Mouse (Mus musculus) thymus, postnatal 36 days (tissue): ENCODE measurements around the gene Cbfa2t3.
A peak's percentile ranks its signal among the peaks of the same experiment; 100 is the strongest.

Experiments
- DNase-seq, 2 experiments: peaks; one replicate each; pipeline ENCODE4 v3.0.0; 2022; ENCODE audit warnings: mixed read lengths in 2 of 2

Cbfa2t3 gene

DNA sequence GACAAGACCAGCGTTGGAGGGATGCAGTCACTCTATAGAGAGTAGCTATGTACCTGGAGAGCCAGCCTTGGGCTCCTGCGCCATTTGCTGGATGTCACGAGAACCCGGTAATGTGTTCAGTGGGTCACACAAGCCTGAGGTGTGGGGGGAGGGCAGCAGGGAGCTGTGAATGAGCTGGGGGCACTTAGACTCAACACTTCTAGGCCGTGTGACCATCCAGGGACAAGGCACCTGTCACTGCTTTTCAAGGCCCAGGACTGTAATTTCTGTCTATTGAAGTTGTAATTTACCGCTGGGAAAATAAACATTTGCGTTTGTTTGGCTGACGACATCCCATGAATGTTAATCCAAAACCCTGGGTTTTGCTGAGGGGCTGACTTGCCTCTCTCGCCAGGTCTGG lies 12.0 kb downstream of the Cbfa2t3 start:
- DNase-seq = no peak

DNA sequence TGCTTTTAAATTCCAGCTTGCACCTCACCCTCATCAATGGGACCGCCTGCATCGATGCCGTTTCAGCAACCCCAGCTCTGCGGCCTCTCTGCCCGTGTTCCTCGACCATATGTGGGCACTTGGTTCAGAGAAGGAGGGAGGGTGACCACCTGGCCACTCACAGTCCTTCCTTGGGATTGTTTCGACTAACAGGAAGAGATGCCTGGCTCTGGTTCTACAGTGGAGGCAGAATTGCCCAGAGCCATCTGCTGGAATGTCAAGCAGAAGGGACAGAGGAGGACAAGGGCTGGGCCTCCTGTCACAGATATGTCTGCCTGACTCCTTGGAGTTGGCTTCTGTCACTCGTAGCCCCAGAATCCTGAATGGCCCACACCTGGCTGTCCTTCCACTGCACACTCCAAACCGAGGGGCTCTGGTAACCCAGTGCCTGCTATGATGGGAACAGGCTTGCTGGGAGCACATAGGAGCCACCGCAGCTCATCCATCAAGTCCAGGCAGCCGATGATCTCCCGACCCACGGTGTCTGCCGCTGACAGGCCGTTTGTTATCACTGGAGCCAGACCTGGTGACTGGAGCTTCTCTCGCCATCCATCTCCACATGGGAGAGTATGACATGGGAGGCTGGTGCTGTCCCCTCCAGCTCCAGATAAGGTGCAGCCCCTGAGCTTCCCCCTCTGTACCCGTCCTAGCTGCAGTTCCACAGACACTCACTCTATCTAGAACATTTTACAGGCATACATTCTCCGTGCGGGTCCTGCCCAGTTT lies 13.6 kb downstream of the Cbfa2t3 start:
- DNase-seq = no peak

DNA sequence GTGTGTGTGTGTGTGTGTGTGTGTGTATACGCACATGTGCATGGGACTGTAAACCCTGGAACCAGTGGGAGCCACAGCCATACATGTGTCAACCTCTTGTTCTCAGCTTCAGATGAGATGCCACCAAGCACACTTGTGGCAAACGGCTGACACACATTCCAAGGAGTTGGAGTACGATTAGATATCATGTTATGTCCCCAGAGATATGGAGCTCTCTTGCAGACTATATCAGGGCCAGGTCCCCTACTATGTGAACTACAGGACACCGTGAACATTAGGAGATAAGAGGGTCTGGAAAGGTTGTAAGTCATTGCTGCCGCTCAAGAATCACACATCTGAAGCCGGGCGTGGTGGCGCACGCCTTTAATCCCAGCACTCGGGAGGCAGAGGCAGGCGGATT lies 16.1 kb downstream of the Cbfa2t3 start:
- DNase-seq = no peak

DNA sequence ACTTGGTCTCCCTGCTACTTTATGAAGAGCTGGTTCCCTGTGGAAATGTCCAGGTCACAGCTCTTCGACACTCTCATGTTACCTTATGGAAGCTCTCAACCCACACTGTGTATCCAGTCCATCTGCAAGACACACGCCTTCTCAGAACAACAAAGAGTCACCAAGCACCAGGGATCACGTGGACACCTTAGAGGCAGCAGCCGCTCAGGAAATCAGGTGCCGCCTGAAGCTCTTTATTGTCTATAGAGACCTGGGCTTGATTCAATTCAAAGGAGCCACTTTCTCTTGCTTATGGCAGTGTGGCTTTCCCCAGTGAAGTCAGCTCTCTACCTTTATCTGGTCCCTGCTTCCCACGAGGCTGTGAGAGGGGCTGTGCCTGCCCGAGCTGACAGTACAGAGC lies 18.7 kb downstream of the Cbfa2t3 start:
- DNase-seq = peak; percentile 37 to 49

DNA sequence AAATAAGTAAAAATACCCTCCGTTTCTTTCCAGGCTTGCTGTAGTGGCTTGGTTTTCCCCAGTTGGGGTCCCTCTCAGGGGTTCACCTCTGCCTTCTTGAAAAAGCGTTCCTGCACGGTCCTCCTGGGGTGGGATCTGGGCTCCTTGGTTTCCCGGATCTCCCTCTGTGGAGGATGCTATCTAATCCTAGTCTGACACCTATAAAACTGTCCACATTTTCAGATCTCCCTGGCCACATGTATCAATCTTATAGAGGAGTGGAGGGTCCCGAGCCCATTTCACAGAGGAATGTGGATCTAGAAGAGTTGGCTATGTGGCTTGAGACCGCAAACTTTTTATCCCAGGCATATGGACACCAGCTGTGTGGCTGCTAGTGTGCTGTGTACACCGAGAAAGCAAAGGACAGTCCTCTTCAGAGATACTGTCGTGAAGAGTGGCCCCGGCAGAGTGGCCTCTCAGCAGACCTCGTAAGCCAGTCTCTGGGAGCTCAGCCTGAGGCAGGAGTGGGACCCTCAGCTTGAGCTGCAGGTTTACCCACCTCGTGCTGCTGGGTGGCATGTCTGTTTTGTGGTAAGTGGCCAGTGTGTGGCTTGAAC lies 19.5 kb downstream of the Cbfa2t3 start:
- DNase-seq = no peak

DNA sequence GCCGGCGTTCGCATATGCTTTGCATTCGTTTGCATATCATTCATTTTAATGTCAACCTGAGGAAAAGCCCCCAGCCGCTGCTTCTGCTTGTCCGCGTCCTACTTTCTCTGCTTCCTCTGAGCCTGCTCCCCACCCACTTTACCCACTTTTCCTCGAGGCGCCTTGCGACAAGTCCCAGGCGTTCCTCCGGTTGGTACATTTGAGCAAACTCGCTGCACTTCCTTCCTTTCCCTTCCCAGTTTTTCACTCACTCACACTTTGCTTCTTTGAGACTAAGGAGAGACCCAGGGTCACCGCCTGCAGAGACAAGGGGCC lies 20.1 kb downstream of the Cbfa2t3 start:
- DNase-seq = no peak

DNA sequence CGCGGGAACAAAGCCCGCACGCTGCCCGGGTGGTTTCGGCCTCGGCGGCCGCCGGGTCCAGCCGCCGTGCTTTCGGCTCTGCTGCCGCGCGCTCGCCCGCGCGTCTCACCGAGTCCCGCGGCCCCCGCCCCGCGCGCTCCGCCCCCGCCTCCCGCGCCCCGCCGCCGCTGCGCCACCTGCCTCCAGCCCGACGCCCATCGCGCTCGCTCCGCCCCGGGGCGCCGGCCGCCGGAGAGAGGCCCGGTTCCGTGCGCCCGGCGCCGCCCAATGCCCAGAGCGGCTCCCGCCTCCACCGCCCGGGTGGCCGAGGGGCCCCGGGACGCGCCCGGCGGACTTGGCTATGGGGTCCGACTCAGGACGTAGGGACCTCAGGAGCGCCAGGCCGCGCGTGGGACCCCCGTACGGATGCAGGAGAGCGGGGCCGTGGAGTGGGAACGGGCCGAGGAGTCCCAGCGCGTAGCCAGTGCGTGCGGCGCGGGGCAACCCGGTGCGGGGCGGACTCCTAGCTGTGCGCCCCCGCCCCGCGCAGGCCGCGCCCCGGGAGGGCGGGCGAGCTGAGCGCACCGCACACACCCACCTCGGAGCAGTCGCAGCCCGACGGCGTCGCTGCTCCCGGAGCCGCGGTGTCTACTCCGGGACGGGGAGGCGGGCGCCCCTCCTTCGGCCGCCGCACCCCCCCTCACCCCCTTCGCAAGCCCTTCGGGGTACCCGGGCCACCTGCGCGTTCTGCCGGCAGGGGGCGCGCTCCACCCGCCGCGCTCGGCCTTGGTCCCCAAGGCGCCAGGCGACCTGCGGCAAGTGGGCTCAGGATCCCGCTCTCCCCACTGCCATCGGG lies 20.6 kb downstream of the Cbfa2t3 start:
- peak; percentile 92 to 93 for DNase-seq

DNA sequence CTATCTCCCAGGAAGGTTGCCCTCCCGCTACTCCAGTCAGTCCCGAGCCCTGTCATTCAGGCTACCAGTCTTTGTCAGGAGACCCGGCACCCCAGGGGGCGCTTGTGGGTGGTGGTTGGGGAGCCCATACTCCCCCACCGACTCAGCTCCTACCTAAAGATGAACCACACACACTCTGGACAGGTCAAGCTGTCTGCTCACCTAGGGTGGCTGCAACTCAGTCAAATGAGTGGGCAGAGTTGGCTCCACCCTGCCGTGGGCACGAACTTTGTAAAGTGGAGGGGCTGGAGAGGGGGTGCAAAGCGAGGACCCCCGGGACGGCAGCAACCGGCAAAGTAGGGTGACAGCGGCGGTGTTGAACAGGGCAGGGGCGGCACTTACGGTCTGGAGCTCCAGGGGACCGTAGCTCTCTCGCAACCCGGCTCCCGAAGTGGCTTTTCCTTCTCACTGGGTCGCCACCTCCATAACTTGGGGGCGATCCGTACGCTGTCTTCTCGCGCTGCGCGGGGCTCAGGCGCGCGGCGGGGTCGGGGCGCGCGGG lies 21.4 kb downstream of the Cbfa2t3 start:
- DNase-seq = peak; percentile 86 to 87

DNA sequence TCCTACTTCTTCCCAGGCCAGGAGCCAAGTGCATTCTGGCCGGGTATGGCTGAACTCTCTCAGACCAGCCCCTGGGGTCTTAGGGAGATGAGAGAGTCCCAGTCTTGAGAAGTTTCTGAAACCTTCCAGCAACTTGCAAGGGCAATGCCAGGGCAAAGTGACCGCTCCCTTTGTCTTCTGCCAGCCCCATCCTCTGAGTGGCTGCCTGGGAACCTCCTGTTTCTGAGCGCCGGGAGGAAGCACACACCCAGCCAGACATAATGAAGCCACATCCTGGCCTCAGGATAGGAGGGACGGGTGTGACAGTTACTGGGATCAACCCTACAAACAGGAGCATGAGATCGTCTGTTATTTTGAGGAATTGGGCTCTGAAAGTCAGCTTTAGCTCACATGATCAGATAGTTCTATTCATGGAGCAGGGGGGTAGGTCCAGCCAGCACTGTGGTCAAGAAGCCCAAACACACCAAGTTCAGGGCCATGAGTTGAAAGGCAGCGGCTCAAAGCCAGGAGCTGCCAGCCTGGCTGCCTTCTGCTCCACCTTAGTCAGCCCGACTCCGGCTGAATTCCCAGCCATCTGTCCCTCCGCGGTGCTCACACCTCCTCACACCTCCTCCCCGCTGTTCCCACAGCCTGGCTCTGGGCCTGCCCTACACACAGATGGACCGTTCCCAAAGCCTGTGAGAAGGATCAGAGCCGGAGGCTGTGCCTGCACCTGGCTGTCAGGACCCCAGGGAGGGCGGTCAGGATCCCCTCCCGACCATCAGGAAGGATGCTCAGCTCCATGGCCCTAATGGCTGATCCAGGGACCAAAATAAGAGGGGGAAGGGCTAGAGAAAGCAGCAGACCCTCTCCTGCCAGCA lies 22.1 kb downstream of the Cbfa2t3 start:
- DNase-seq = no peak

DNA sequence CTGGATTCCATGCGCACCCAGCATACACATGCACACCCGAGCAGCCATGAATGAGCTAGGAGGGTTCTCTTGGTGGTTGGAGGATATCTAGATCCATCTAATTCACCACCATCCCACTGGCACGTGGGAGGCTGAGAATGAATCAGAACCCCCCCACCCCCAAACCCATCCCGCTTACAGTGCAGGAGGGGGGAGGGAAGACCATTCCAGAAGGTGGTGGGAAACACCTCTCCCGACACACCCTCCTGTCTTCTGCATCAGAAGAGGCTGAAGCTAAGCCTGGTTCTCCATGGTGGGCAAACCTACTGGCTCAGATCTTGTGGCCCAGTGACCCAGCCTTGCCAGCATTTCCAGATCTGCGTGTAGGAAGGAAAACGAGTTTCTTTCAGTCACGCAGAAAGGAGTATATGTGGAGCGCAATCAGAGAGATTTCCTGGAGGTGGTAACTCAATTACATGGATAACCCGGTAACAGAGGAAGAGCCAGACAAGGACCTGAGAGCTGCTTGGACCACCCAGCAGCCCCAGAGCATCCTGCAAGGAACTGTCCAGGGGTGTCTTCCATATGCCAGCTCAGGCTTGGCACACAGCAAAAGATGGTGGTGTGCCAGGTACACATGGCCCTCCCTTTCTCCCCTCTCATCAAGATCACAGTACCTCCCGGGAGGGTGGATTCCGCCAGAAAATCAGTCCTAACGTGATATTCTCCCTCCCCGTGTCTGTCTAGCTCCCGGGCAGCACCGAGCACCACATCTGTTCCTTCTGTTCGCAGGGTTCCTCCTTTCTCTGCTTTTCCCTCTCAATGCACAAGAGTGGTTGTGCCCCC lies 23.1 kb downstream of the Cbfa2t3 start:
- no peak for DNase-seq

DNA sequence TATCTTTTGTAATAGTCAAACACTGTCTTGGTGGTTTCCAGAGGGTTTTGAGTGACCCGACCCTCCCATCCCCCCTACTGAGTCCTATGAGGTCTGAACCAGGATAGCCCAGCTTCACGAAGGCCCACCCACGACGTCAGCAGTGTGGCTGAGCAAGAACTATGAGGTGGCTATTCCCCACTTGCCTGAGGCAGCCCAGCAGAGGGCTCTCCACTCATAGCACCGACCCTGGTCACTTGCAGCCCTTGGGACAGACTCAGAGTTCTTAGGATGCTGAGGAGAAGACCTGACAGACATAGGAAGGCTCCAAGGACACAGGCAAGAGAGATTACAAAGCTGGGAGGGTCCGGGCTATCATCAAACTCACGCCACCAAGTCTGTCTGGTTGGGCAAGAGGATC lies 23.9 kb downstream of the Cbfa2t3 start:
- DNase-seq = no peak

DNA sequence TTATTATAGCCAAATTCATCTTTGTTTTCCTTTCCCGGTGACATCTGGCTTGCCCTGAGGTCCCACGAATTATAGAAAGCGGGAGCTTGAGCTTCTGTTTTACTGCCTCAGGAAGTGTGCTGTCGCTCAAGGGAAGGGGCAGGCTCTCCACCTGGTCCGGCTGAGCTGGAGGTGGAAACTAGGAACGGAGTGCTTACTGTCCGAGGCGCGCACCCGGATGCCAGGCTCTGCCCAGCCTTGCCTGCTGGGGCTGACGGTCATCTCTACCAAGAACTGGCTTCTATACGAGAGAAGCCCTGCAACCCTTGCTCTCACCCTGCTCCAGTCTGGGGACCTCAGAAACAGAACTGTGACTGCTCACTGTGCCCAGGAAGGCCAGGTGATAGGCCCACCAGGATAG lies 24.9 kb downstream of the Cbfa2t3 start:
- no peak for DNase-seq

DNA sequence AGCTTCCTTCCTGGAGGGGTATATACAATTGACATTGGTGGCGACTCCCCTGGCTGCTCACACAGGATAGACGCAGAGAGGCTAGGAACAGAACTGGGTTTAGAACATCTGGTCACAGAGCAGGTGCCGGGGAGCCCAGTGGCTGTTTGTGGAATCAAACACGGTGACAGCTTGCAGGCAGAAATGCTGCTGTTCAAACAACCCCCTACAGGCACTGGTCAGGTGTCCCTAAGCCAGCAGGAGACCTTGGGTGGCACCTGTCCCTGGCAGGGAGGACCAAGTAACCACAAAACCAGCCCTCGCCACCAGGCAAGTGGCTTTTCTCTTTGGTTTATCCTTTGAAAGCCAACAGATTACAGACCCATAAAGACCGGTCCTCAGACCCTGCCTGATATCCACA lies 27.0 kb downstream of the Cbfa2t3 start:
- DNase-seq = no peak

DNA sequence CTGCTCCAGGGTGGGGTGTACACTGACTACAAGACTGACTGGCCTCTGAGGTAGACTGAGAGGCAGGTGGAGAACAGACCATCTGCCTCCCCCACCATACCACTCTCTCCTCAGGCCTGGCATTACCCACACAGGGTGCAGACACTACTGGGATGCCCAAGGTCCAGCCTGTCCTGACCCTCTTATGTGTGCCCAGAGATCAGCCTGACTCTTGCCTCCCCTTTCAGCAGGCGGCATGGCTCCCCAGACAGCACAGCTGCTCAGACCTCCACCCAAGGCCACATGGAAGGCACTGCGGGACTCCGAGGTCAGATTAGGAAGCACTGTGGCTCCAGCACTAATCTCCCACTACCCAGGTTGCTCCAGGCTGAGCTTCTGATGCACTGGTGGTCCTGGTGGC lies 28.2 kb downstream of the Cbfa2t3 start:
- no peak for DNase-seq

DNA sequence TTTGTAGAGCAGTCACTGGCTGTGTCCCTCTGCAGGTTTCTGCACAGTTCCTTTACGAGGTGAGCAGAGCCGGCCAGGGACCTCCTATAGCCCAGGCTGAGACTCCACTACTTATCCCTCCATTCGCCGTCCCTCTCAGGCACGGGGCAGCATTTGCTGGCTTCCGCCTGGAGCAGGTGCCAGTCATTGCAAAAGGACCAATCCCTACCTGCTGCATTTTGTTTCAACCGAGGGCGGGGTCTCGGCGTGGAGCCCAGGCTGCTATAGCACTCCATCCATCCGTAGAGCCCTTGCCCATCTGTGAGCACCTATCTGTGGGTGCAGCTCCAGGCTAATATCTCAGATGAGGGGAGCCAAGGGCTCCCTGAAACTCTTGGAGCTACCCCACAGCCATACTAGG lies 28.9 kb downstream of the Cbfa2t3 start:
- no peak for DNase-seq

DNA sequence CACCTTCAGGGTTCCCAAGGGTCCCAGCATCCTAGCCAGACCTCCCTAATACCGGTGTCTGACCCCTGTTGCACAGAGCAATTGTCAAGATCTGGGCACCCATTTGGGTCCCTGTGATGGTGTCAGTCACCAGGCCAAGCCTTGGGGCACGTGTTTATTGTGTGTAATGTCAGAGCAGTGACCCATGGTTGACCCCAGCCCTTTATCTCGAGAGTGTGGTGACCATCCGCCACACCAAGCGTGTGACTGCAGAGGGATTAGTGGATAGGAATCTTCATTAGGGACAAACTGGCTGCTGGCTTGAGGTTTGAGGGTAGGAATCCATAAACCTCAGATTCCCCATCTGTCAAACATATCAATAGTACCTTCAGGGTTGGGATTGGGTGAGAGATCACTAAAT lies 29.5 kb downstream of the Cbfa2t3 start:
- no peak for DNase-seq

DNA sequence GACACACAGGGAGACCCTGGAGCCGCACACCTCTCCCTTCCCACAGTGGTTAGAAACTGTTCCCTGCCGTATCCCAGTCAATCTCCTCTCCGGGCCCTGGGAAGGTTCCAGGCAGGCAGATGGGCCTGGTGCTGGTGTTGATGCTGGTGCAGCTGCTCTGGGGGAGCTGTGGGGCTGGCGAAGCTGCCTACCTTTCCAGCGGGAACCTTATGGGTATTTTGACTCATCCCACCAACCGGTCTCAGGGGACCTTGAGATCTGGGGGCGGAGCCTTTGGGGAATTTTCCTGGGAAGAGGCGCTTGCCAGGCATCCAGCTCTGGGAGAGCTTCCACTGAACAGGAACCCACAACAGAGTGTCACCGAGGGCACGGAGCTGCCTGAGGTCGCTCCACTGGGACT lies 31.1 kb downstream of the Cbfa2t3 start:
- DNase-seq = no peak

DNA sequence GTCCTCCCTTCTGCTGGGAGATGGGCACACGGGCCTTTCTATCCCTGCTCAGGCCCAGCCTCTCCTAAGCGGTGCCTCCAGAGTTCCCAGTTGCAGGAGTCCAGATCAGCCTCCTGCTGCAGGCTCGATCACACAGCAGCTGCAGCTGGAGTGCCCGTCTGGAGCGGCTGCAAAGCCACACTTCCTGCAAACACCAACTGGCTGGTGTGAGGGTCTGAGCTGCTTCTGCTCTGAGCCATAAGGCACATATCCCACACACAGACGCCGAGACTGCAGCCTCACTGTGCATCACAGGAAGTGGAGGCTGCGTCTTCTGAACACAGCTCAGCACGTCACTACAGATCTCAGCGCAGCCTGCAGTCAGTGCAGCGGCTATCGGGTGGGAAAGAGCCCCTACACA lies 32.1 kb downstream of the Cbfa2t3 start:
- DNase-seq = peak; percentile 62 to 76

DNA sequence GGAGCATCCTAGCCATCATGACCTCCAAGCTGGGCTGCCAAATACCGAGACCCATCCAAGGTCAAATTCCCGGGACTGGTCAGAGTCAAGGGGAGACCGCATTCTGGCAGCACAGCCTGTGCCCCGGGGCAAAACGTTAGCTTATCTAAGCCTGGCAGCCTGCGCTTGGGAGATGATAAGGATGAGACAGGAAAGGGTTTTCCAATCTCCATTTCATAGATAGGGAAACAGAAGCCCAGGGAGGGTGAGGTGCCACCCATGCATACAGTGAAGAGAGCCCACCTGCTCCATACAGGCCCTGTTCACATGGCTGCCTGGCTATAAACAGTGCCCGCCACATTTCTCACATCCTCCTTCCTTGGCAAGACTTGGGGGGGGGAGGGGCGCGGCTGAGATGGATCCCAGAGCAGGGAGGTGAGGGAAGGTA lies 32.6 kb downstream of the Cbfa2t3 start:
- DNase-seq = no peak

DNA sequence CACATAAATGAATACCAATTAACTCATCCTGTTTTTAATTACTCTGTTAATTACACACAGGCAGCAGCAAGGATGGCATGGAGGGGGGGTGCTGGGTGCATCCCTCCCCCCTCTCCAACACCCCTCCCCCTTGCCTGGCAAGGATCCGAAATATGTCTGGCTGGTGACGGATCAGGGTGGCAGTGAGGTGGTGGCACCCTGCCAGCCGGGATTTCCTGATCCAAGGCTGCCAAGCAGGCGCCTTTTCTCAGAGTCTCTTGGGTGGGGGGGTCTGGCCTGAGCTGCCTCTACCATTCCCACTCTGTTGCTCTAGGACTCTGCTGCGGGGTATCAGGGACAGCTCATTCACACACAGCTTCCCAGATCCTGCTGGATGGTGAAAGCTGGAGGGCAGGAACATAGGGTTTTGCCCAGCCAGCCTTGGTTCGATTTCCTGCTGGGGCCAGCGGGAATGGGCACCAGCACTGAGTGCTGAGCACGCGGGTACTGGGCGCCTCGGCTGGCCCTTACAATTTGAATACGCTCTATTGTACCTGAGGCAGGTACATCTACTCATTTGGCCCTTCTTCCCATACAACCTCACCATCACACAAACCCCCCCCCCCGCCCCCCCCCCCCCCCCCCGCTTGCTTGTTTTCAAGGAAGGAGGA lies 33.1 kb downstream of the Cbfa2t3 start:
- DNase-seq = no peak

DNA sequence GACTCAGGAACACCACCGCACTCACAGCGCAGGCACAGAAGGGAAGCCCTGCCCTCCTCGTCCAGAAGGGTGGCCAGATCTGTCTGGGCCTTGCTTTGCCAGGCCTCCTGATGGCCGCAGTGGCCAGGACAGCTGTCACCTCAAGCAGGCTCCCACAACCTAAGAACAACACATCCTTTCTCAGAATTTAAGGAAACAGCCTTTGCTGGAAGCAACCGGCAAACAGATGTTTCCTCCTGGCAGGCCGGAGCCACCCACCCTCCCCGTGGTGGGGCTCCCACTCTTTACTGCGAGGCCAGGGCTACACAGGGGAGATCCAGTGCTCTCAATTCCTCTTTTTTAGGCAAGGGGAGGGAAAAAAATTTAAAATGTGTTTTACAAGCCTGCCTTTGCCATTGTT lies 33.7 kb downstream of the Cbfa2t3 start:
- DNase-seq = no peak
